Mouse (Mus musculus): Measurements from ENCODE around the gene Spi1. TPM values are rescaled to one million over a fixed set of nuclear protein-coding genes. Genes with fewer than 3 reads are reported as not detected.

The Spi1 gene
- polyA plus RNA-seq (2012; fragmentation: generic; extraction: Trizol): under 1 TPM in 1 of 2 experiments, not detected in 1; 0.04 TPM

GRCm38 (mm10) chr2:91081775-91082695, at the start of gene Spi1:
Gene Spi1 (plus strand): TSS chr2:91082390.

GRCm38 (mm10) chr2:91035385-91035784, 46.8 kb upstream of the Spi1 start, which contains the start of gene Rapsn:
Gene Rapsn (plus strand): TSS chr2:91035620.

GRCm38 (mm10) chr2:91053934-91054382, 28.2 kb upstream of the Spi1 start, which contains the start of gene Psmc3:
Gene Psmc3 (plus strand): TSS chr2:91054009.

GRCm38 (mm10) chr2:91070076-91070800, 12.0 kb upstream of the Spi1 start, which contains the start of gene Slc39a13:
Gene Slc39a13 (minus strand): TSS chr2:91070417.

GRCm38 (mm10) chr2:91117585-91118275, 35.5 kb downstream of the Spi1 start, which contains the start of gene Mybpc3:
Gene Mybpc3 (plus strand): TSS chr2:91118144.

Other genes with a start within 250 kb of the Spi1 start
- 100 to 1,000 TPM in 1 of 2 experiments, 10 to 100 TPM in 1; 79.0 to 232 TPM for gene Mtch2, start 235.2 kb upstream of the Spi1 start, polyA plus RNA-seq (2012; fragmentation: generic; extraction: Trizol)
- gene C1qtnf4, start 196.5 kb upstream of the Spi1 start, polyA plus RNA-seq (2012; fragmentation: generic; extraction: Trizol): under 1 TPM in 1 of 2 experiments, not detected in 1; 0.05 TPM
- 10 to 100 TPM in 1 of 2 experiments, 1 to 10 TPM in 1; 4.6 to 16.5 TPM for gene Kbtbd4, start 177.7 kb upstream of the Spi1 start, polyA plus RNA-seq (2012; fragmentation: generic; extraction: Trizol)
- gene Ndufs3, start 177.6 kb upstream of the Spi1 start, polyA plus RNA-seq (2012; fragmentation: generic; extraction: Trizol): 100 to 1,000 TPM; 135 to 137 TPM
- gene Celf1, start 142.0 kb upstream of the Spi1 start, polyA plus RNA-seq (2012; fragmentation: generic; extraction: Trizol): 10 to 100 TPM in 1 of 2 experiments, 1 to 10 TPM in 1; 4.8 to 20.5 TPM
- 1 to 10 TPM in 1 of 2 experiments, under 1 TPM in 1; 0.73 to 2.1 TPM for gene Rapsn, start 46.8 kb upstream of the Spi1 start, polyA plus RNA-seq (2012; fragmentation: generic; extraction: Trizol)
- 100 to 1,000 TPM; 217 to 272 TPM for gene Psmc3, start 28.4 kb upstream of the Spi1 start, polyA plus RNA-seq (2012; fragmentation: generic; extraction: Trizol)
- gene Slc39a13, start 12.0 kb upstream of the Spi1 start, polyA plus RNA-seq (2012; fragmentation: generic; extraction: Trizol): 10 to 100 TPM; 32.7 to 63.7 TPM
- under 1 TPM in 1 of 2 experiments, not detected in 1; 0.02 TPM for gene Mybpc3, start 35.8 kb downstream of the Spi1 start, polyA plus RNA-seq (2012; fragmentation: generic; extraction: Trizol)
- gene Madd, start 101.4 kb downstream of the Spi1 start, polyA plus RNA-seq (2012; fragmentation: generic; extraction: Trizol): 1 to 10 TPM; 1.8 to 6.0 TPM
- gene Nr1h3, start 120.4 kb downstream of the Spi1 start, polyA plus RNA-seq (2012; fragmentation: generic; extraction: Trizol): under 1 TPM; 0.14 to 0.42 TPM
- gene Acp2, start 120.5 kb downstream of the Spi1 start, polyA plus RNA-seq (2012; fragmentation: generic; extraction: Trizol): 10 to 100 TPM in 1 of 2 experiments, 1 to 10 TPM in 1; 3.2 to 18.6 TPM
- gene Ddb2, start 154.6 kb downstream of the Spi1 start, polyA plus RNA-seq (2012; fragmentation: generic; extraction: Trizol): 1 to 10 TPM in 1 of 2 experiments, under 1 TPM in 1; 0.44 to 3.9 TPM
- gene Pacsin3, start 173.6 kb downstream of the Spi1 start, polyA plus RNA-seq (2012; fragmentation: generic; extraction: Trizol): 10 to 100 TPM; 20.4 to 37.9 TPM
- gene Arfgap2, start 182.6 kb downstream of the Spi1 start, polyA plus RNA-seq (2012; fragmentation: generic; extraction: Trizol): 10 to 100 TPM; 42.7 to 46.6 TPM